Mouse (Mus musculus) lung, adult 2 months (tissue): ENCODE results near the gene Slc25a33.

Experiments
- CTCF ChIP-seq: fragments of 200-500 bp; IDR thresholded peaks from 2 replicates; pipeline ENCODE4 v1.5.1; 2011; ENCODE audit warnings: mild to moderate bottlenecking, low read length, control low read depth; ENCODE audit not compliant: insufficient read depth
- POLR2A ChIP-seq: fragments of 200-500 bp; IDR thresholded peaks from 2 replicates; pipeline ENCODE4 v1.6.1; 2011; ENCODE audit warnings: low read depth, mild to moderate bottlenecking, control low read depth, low read length, borderline replicate concordance; ENCODE audit errors: extremely low read depth

DNA sequence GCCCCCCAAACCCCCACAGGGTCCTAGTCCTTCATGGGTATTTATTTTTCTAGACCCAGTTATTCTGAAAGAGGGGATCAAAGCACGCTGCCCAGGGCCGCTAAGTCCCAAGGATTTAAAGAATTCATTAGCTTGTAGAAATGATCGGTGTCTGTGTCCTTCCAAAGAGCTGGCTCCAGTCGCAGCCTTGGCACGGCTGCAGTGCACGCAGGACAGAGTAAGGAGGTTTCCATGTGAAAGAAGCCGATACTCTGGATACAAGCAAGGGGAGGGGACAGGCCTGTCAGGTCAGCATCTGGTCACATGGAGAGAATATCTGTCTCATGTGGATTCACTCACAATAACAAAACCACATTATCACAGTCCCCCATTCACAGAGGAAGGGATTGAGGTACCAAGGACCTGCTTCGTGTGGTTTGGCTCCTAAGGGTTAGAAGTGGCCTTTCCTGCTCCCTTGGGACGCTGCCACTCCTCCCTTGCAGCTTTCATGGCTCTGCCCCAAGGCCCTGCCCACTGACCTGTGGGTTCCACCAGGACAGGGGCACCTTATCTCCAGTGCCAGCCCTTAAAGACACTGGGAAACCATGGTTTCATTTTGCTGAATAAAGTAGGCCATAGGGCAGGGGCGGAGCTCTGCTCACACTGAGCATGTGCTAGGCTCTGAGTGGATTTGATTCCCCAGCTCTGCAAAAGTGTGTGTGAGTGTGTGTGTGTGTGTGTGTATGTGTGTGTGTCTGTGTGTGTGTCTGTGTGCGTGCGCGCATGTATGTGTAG lies 15.5 kb upstream of the Slc25a33 start:
- TF ChIP-seq CTCF, result no peak
- no peak for TF ChIP-seq POLR2A
